Mouse (Mus musculus): ENCODE measurements at regions not wholly inside any gene's neighbourhood (a gene's known extent, or its start where the extent isn't known, plus 50 kb on each side); places are given as distances from the start of the nearest gene placed in this dataset.

DNA sequence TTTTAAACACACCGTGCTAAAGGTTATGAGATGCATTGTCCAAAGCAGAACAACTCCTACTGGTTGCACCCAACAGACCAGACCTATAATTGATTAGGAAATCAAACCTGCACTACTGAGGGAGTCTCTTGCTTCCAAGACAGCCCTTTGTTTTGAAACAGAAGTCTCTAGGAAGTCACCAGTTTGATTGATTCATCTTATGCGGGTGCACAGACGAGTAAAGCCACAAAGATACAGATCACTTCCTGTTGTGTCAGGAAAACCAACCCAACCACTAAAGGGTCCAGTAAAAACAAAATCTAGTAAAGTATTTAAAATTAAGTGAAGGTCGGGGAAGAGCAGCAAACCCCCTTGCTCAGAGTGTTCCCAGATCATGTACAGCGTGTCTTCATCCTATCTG is 58.3 kb upstream of the N6amt1 start:
- Histone ChIP-seq H3K4me1 (no peaks in the 10 kb centered on the region), H3K36me3 (no peaks in the 10 kb centered on the region), H3K27ac (no peak overlapping the region), H3K4me2 (replicated peaks) (no peak overlapping the region), H3K9ac (no peak overlapping the region), H3K4me3 (no peak overlapping the region), H3K9me3 (replicated peaks) (no peaks in the 10 kb centered on the region), H3K27me3 (no peaks in the 10 kb centered on the region)
- no peak for ATAC-seq (ENCODE audit: low FRiP score)
- WGBS = 88% methylated on average over 5 of the region's 5 CpGs

DNA sequence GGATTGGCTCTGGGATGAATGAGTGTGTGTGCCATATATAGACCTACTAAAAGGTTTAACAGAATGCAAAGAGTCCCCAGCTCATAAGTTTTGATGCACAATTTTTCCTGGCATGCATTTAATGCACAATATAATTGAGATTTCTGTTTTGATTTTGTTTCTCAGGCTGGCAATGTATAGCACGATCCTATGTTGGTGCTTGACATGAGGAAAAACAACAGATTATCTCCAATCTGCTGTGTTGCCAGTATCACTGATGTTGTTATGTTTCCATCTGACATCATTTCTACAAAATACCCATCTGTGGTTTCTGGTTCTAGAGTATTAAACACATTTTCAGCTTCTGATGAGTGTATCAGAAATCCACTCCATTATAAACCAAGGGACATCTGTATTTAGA is 61.2 kb upstream of the N6amt1 start:
- H3K4me2 ChIP-seq (replicated peaks) = no peak overlapping the region
- no peaks in the 10 kb centered on the region for H3K36me3 ChIP-seq
- WGBS = 96% methylated on average over 1 of the region's 1 CpGs
- H3K4me3 ChIP-seq = no peak overlapping the region
- H3K9ac ChIP-seq = no peak overlapping the region
- H3K27ac ChIP-seq = no peak overlapping the region
- no peaks in the 10 kb centered on the region for H3K4me1 ChIP-seq
- no peaks in the 10 kb centered on the region for H3K27me3 ChIP-seq
- no peak for ATAC-seq (ENCODE audit: low FRiP score)
- no peaks in the 10 kb centered on the region for H3K9me3 ChIP-seq (replicated peaks)

DNA sequence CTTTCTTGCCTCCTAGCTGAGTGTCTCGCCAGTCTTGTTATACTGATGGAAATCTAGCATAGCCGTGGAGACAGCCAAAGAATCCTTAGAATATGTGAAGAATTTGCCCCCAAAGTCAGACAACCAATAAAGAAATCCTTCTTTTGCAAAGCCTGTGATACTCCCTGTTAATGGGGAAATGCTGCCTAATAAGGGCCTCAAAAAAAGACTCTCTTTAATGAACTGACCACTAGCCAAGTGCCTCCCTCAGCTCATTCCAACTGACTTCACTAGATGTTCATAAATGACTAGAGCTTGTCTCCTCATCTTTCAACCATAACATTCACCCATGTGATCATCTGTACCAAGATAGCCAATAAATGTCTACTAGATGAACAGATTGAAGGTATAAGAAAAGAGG is 62.3 kb upstream of the N6amt1 start:
- Histone ChIP-seq H3K4me2 (replicated peaks) (no peak overlapping the region), H3K27me3 (no peaks in the 10 kb centered on the region), H3K4me3 (no peak overlapping the region), H3K27ac (no peak overlapping the region), H3K9me3 (replicated peaks) (no peaks in the 10 kb centered on the region), H3K4me1 (no peaks in the 10 kb centered on the region), H3K36me3 (no peaks in the 10 kb centered on the region), H3K9ac (no peak overlapping the region)
- 72% methylated on average over 2 of the region's 2 CpGs for WGBS
- ATAC-seq (ENCODE audit: low FRiP score) = no peak

DNA sequence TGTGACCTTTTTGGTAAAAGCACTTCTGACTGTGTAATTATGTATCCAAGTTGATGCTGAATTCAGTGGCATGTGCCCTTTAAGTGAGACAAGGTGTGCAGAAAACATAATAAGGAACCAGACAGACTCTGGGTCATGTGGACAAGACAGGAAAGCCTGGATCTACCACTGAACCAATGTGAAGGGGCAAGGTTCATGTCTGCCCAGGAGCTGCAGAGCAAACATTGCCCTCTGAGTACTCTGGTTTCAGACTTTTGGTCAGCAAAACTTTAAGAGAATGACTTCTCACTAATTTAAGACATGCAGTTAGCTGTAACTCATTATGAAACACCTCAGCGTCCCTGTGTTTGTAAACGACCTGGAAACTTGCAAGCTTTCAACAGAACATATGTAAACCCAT is 68.3 kb upstream of the N6amt1 start:
- Histone ChIP-seq H3K27ac (no peak overlapping the region), H3K4me2 (replicated peaks) (no peak overlapping the region), H3K36me3 (no peaks in the 10 kb centered on the region), H3K4me1 (no peaks in the 10 kb centered on the region), H3K4me3 (no peak overlapping the region), H3K27me3 (no peaks in the 10 kb centered on the region), H3K9ac (no peak overlapping the region), H3K9me3 (replicated peaks) (no peaks in the 10 kb centered on the region)
- 81% methylated on average over 2 of the region's 2 CpGs for WGBS
- ATAC-seq (ENCODE audit: low FRiP score) = no peak

DNA sequence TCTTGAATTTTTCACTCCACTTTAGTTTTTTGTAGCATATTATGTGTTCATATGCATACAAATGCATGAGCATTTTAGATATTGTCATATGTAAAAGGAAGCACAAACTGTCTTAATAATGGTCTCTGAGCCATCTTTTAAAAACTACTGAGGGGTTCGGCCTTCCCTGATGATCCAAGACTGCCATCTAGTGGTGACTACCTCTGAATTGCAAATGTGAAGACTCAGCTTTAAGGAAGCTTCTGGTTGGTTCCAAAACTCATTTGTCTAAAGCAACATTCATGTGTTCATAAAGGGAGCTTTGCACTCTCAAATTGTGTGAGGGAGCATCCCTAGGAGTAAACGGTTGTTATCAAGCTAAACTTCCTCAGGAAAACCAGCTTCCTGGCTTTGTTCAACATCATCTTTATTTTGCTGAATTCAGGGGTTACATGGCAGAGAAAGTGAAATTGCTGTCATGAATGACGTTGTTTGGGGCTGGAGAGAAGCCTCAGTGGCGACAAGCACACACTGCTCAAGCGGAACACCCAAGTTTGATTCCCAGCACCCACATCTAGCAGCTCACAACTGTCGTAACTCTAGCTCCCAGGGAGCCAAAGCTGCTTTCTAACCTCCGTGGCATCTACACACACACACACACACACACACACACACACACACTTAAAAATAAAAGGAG is 69.0 kb upstream of the N6amt1 start:
- Histone ChIP-seq H3K4me1 (no peaks in the 10 kb centered on the region), H3K4me2 (replicated peaks) (no peak overlapping the region), H3K27me3 (no peaks in the 10 kb centered on the region), H3K27ac (no peak overlapping the region), H3K36me3 (no peaks in the 10 kb centered on the region), H3K9me3 (replicated peaks) (no peaks in the 10 kb centered on the region), H3K4me3 (no peak overlapping the region), H3K9ac (no peak overlapping the region)
- WGBS = 60% methylated on average over 7 of the region's 7 CpGs
- no peak for ATAC-seq (ENCODE audit: low FRiP score)

DNA sequence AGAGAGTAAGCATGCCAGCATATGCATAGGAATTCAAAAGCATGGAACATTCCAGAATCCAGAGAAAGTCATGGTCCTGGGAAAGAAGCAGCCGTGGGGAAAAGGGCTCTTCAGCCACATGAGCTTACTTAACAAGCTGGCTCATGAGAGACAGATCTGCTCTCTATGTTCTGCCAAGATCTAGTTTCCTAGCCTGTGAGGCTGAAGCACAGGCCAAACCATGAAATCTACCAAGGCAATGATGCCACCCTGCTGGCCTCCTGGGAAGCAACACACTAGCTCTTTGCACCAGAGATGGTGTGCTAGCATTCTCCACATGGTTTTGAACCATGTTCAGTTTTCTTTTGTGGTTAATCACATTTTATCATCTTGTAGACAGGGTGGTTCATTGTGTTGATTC is 75.5 kb upstream of the N6amt1 start:
- WGBS = 91% methylated on average over 1 of the region's 1 CpGs
- H3K27me3 ChIP-seq = no peaks in the 10 kb centered on the region
- no peak overlapping the region for H3K4me2 ChIP-seq (replicated peaks)
- no peak overlapping the region for H3K9ac ChIP-seq
- H3K4me1 ChIP-seq = no peaks in the 10 kb centered on the region
- H3K9me3 ChIP-seq (replicated peaks) = no peaks in the 10 kb centered on the region
- H3K27ac ChIP-seq = no peak overlapping the region
- ATAC-seq (ENCODE audit: low FRiP score) = no peak
- no peak overlapping the region for H3K4me3 ChIP-seq
- no peaks in the 10 kb centered on the region for H3K36me3 ChIP-seq

DNA sequence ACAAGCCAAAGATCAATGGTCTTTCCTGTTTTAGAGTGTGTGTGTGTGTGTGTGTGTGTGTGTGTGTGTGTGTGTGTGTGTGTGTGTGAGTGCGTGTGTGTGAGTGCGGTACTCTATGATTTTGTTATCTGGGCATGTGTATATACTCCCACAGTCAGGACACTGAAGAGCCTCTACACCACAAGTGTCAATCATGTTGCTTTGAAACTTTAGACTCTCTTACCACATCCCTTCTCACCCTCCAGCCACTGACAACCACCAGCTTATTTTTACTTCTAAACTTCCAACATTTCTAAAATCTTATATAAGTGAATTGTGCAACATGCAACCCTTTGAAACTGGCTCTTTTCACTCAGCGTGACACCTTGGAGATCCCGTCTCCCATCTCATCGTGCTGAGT is 81.6 kb upstream of the N6amt1 start:
- Histone ChIP-seq H3K27me3 (no peaks in the 10 kb centered on the region), H3K4me1 (no peaks in the 10 kb centered on the region), H3K36me3 (no peaks in the 10 kb centered on the region), H3K27ac (no peak overlapping the region), H3K4me2 (replicated peaks) (no peak overlapping the region), H3K9ac (no peak overlapping the region), H3K4me3 (no peak overlapping the region), H3K9me3 (replicated peaks) (no peaks in the 10 kb centered on the region)
- no peak for ATAC-seq (ENCODE audit: low FRiP score)
- WGBS = 94% methylated on average over 5 of the region's 5 CpGs

DNA sequence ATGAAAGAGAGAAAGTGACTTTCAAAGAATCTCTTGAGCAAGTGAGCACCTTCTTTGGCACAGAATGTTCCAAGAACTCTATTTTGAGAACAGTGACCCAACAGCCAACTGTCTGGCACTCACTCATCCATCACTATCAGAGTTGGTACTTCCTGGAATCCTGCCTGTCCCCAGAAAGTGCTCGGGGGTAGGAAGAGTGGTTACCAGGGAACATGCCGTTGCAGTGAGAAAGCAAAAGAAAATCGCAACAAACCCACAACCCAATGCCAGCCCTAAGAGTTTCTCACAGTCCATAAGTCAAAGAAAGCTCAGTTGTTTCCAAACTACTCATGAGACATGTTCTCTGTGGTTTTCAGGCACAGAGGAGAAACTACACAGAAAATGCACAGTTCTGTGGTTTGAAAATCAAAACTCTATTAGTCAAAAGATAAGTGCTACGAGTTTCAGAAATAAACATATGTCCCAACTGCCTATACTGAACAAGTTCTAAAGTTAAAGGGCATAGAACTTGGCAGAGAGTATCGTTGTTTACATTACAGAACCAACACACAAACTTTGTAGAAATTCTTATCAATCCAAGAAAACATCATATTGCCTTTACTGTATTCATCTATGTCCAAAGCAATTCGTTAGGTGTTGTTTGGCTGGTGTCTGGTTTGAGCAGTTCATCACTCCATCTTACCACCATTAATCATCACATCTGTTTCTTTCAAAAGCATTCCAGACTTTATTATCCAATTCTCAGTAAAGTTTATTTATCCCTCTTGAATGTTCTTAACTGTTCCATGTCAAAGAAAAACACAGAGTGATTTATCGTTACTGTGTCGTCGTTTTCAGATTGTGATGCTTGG is 85.8 kb upstream of the N6amt1 start:
- no peak overlapping the region for H3K9ac ChIP-seq

DNA sequence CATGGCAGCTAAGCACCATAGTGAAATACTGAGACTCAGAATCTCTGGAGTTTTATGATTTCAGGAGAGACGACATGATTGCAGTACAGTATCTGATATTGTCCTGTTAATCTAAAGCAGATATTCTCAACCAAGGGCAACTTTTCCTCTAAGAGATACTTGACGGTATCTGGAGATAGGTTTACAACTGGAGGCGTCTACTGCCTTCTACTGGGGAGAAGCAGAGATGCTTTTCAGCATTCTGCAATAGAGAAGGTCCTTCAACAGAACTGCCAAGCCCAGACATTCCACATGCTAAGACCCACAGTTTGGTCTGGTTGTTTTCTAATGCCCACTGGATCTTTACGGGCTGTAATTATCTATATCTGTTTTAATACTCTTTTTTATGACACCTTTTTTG is 86.5 kb upstream of the N6amt1 start:
- ATAC-seq (ENCODE audit: low FRiP score) = no peak
- Histone ChIP-seq H3K4me1 (peaks cover 3% of the 10 kb centered on the region; the same call in 1 of the 2 replicates), H3K4me2 (replicated peaks) (no peak overlapping the region), H3K27ac (no peak overlapping the region), H3K27me3 (no peaks in the 10 kb centered on the region), H3K9me3 (replicated peaks) (no peaks in the 10 kb centered on the region), H3K36me3 (no peaks in the 10 kb centered on the region), H3K4me3 (no peak overlapping the region), H3K9ac (no peak overlapping the region)
- 89% methylated on average over 4 of the region's 4 CpGs for WGBS

More for the DNA sequence above, 85.8 kb upstream of the N6amt1 start:
- Histone ChIP-seq H3K4me3 (no peak overlapping the region), H3K9me3 (replicated peaks) (no peaks in the 10 kb centered on the region), H3K27ac (no peak overlapping the region), H3K4me1 (peaks cover 3% of the 10 kb centered on the region; the same call in 1 of the 2 replicates), H3K4me2 (replicated peaks) (no peak overlapping the region), H3K27me3 (no peaks in the 10 kb centered on the region), H3K36me3 (no peaks in the 10 kb centered on the region)
- 89% methylated on average over 9 of the region's 9 CpGs for WGBS
- no peak for ATAC-seq (ENCODE audit: low FRiP score)

DNA sequence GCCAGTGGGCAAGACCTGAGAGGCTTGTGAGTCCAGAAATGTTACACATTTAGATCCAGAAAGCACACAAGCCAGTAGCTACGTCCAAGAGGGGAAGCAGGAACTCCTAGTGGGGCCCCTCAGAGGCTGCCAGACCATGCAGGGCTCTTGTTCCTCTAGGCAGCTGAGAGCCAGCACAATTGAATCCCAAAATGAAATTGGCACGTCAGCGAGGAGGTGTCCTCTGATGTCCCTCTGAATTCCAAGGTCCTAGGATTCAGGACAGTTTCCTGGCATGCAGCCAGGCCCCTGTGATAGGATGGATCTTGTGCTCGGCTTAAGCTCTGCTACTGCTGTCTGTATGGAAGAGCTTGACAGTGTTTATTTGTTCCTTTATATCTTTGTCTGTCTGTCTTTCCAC is 90.4 kb upstream of the N6amt1 start:
- no peak overlapping the region for H3K27ac ChIP-seq
- H3K27me3 ChIP-seq = no peaks in the 10 kb centered on the region
- H3K4me1 ChIP-seq = peaks cover 3% of the 10 kb centered on the region; the same call in 1 of the 2 replicates
- H3K4me2 ChIP-seq (replicated peaks) = no peak overlapping the region
- no peak for ATAC-seq (ENCODE audit: low FRiP score)
- 55% methylated on average over 4 of the region's 4 CpGs for WGBS
- no peaks in the 10 kb centered on the region for H3K36me3 ChIP-seq
- H3K9ac ChIP-seq = no peak overlapping the region
- H3K4me3 ChIP-seq = no peak overlapping the region
- H3K9me3 ChIP-seq (replicated peaks) = no peaks in the 10 kb centered on the region

DNA sequence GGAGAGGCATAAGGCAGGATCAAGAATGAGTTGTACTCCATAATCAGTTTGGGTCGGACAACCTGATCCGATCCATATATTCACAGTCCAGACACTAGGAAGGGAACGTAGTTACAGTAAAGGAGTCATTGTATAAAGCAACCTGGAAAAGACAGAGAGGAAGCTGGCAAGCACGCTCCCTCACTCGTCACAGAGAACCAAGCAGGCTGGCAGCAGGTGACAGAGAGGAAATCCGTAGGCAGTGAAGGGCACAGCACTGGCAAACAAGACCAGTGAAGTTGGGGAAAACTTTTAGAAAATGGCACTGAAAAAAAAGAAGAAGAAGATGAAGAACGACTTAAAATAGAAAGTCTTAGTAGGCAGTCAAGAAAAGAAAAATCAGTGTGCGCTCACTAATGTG is 90.9 kb upstream of the N6amt1 start:
- Histone ChIP-seq H3K36me3 (no peaks in the 10 kb centered on the region), H3K9me3 (replicated peaks) (no peaks in the 10 kb centered on the region), H3K27me3 (no peaks in the 10 kb centered on the region), H3K4me1 (peaks cover 3% of the 10 kb centered on the region; the same call in 1 of the 2 replicates), H3K27ac (no peak overlapping the region), H3K9ac (no peak overlapping the region), H3K4me3 (no peak overlapping the region), H3K4me2 (replicated peaks) (no peak overlapping the region)
- 88% methylated on average over 8 of the region's 8 CpGs for WGBS
- ATAC-seq (ENCODE audit: low FRiP score) = no peak

DNA sequence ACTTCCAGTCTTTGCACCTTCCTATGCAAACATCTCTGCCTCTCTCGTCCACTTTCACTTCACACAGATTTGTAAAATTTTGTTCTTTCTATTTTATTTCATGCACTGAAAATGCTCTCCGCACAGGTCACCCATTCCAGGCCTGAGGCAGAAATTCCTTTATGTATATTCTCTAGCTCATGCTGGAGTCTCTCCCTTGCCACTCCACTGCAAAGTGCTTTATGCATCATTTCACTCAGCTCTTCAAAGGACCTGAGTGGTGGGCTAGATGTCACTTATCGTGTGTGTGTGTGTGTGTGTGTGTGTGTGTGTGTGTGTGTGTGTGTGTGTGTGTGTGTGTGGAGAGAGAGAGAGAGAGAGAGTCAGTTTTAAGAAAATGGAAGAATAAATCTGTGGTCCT is 91.5 kb upstream of the N6amt1 start:
- Histone ChIP-seq H3K4me1 (peaks cover 3% of the 10 kb centered on the region; the same call in 1 of the 2 replicates), H3K4me3 (no peak overlapping the region), H3K36me3 (no peaks in the 10 kb centered on the region), H3K9me3 (replicated peaks) (no peaks in the 10 kb centered on the region), H3K27ac (no peak overlapping the region), H3K4me2 (replicated peaks) (no peak overlapping the region), H3K27me3 (no peaks in the 10 kb centered on the region), H3K9ac (no peak overlapping the region)
- ATAC-seq (ENCODE audit: low FRiP score) = no peak
- 81% methylated on average over 3 of the region's 3 CpGs for WGBS

DNA sequence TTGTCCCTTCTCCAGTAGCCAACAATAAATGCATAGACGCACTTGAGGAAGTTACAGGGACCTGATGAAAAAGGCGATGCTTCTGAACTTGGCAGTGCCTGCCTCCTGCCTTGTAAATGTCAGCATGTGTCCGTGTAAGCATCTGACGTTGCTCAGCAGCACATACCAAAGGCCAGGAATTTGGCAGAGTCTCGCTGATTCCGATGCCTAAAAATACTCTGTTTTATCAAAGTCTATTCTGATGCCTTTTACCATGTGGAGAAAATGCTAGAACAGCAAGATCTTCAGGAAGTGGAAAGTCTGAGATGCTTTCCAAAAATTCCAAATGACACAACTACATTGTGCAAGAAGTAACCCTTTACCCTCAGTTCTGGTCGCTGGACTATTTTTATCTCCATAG is 92.5 kb upstream of the N6amt1 start:
- no peak overlapping the region for H3K27ac ChIP-seq
- peaks cover 3% of the 10 kb centered on the region; the same call in 1 of the 2 replicates for H3K4me1 ChIP-seq
- no peak for ATAC-seq (ENCODE audit: low FRiP score)
- no peak overlapping the region for H3K9ac ChIP-seq
- no peaks in the 10 kb centered on the region for H3K36me3 ChIP-seq
- H3K27me3 ChIP-seq = no peaks in the 10 kb centered on the region
- no peak overlapping the region for H3K4me2 ChIP-seq (replicated peaks)
- no peaks in the 10 kb centered on the region for H3K9me3 ChIP-seq (replicated peaks)
- no peak overlapping the region for H3K4me3 ChIP-seq
- WGBS = 66% methylated on average over 7 of the region's 7 CpGs

Measured in hindbrain, embryonic 12.5 days (tissue).